Mouse (Mus musculus) heart, embryonic 14.5 days (tissue): ENCODE data around the gene Nelfb. TPM values are rescaled to one million over a fixed set of nuclear protein-coding genes. Genes with fewer than 3 reads are reported as not detected.

Experiments used
- ATAC-seq: fragments of 200-750 bp; cut with Nextera tagmentation; 2 replicates; pipeline ENCODE4 v1.8.0; 2017; ENCODE audit warnings: low read depth, moderate TSS enrichment; ENCODE audit not compliant: insufficient number of reproducible peaks, insufficient read depth, low FRiP score
- H3K27ac ChIP-seq, 2 experiments: fragments of 200-500 bp in 1 of 2; fragments of 300-500 bp in 1 of 2; sonication (generic) in 1 of 2; replicated peaks in 1 of 2; 2 replicates each; pipeline ENCODE4 v1.5.1; 2012 to 2014; ENCODE audit warnings: low read depth in 2 of 2, low read length in 2 of 2, control low read depth in 1 of 2, mild to moderate bottlenecking in 1 of 2, mixed read lengths in 1 of 2; ENCODE audit not compliant: control insufficient read depth in 1 of 2, insufficient read depth in 1 of 2
- H3K27me3 ChIP-seq: fragments of 300-500 bp; sonication (generic); 2 replicates; pipeline ENCODE4 v1.6.1; 2014; ENCODE audit warnings: mild to moderate bottlenecking, low read length, control low read depth; ENCODE audit not compliant: control insufficient read depth, insufficient read depth
- H3K36me3 ChIP-seq: fragments of 300-500 bp; sonication (generic); 2 replicates; pipeline ENCODE4 v1.6.1; 2014; ENCODE audit warnings: mild to moderate bottlenecking, control low read depth, low read length, mixed read lengths; ENCODE audit not compliant: control insufficient read depth, insufficient read depth
- H3K4me1 ChIP-seq, 2 experiments: fragments of 200-500 bp in 1 of 2; fragments of 300-500 bp in 1 of 2; sonication (generic) in 1 of 2; 2 replicates each; pipeline ENCODE4 v1.6.1; 2012 to 2014; ENCODE audit warnings: low read length in 2 of 2, control low read depth in 1 of 2, mixed read lengths in 1 of 2; ENCODE audit not compliant: control insufficient read depth in 2 of 2, insufficient read depth in 2 of 2
- H3K4me2 ChIP-seq: fragments of 300-500 bp; sonication (generic); 2 replicates; pipeline ENCODE4 v1.6.1; 2014; ENCODE audit warnings: mild to moderate bottlenecking, low read length
- H3K4me3 ChIP-seq, 2 experiments: fragments of 200-500 bp in 1 of 2; fragments of 300-500 bp in 1 of 2; sonication (generic) in 1 of 2; 2 replicates each; pipeline ENCODE4 v1.5.1; 2012 to 2014; ENCODE audit warnings: low read length in 2 of 2, mild to moderate bottlenecking in 2 of 2, control low read depth in 1 of 2, low read depth in 1 of 2, moderate library complexity in 1 of 2; ENCODE audit not compliant: control insufficient read depth in 1 of 2, insufficient read depth in 1 of 2
- H3K9ac ChIP-seq: fragments of 300-500 bp; sonication (generic); 2 replicates; pipeline ENCODE4 v1.6.1; 2014; ENCODE audit warnings: mild to moderate bottlenecking, low read length
- H3K9me3 ChIP-seq: fragments of 300-500 bp; sonication (generic); 2 replicates; pipeline ENCODE4 v1.6.1; 2016; ENCODE audit warnings: low read length, control low read depth; ENCODE audit not compliant: control insufficient read depth
- WGBS: fragments of 180-500 bp; shearing (Covaris S2); extraction: QIAGEN DNeasy Blood & Tissue Kit; methylation state at CpG from one replicate; pipeline ENCODE4 v1.1.7; 2014; 5-methylcytosine and 5-hydroxymethylcytosine counted together
- polyA plus RNA-seq: library from polyadenylated mRNA; unstranded; fragments of >200 nt; fragmentation: Nextera tagmentation; extraction: Ambion mirVana; gene quantifications from 2 replicates; pipeline ENCODE4 v1.2.1, GENCODE M21; 2014

Gene Nelfb
- polyA plus RNA-seq, 1 experiment from 2014 or later, result 65.9 TPM

DNA sequence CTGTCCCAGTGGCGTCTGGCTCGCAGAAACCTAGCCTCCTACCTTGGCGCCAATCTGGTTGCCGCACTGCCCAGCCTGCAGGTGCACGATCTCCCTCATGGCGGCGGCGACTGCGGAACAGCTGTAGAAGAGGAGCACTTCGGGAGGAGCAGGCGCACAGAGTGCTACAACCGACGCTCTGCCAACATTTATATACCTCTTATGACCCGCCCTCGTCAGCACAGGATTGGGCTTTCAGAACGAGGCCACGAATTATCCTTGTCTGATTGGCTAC lies 13.1 kb upstream of the Nelfb start, which contains the start of gene Tubb4b:
Tubb4b (minus strand) TSS at position 211 of the 274 bp plus-strand sequence.
- no peak for ATAC-seq
- 0% methylated on average over 17 of the region's 17 CpGs for WGBS

DNA sequence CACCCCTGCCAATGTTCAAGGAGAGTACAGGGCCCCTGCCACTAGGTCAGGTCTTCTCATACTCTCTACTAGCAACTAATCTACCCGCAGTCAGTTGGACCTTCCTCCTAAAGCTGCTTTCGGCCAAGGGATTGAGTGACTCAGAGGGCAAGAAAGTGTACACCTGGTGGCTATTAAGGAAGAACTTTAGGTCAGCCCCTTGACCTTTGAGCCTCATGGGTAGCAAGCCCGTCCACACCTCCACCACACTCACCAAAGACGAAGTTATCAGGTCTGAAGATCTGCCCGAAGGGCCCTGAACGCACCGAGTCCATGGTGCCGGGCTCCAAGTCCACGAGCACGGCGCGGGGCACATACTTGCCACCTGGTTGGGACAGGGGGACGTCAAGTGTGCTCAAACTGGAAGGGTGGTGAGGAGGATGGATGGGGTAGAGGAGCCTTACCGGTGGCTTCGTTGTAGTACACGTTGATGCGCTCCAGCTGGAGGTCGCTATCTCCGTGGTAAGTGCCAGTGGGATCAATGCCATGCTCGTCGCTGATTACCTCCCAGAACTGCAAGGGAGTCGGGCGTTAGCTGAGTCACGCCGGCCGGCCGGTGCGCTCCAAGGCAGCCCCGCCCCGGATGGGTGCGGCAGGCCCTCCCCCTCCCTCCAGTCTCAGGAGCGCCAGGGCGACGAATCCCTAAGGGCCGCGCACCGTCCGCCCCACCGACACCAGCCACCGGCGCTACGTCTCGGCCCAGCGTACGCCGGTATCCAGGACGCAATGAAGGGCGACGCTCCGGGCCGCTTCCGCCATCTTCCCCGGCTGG lies 12.6 kb upstream of the Nelfb start:
- no peaks in the 10 kb centered on the region for H3K27me3 ChIP-seq
- H3K36me3 ChIP-seq, result peaks cover 20% of the 10 kb centered on the region
- peaks cover 4 to 19% of the 10 kb centered on the region in 2 experiments for H3K4me1 ChIP-seq
- H3K4me2 ChIP-seq, result peak overlapping the region; percentile 96
- H3K9ac ChIP-seq, result peak overlapping the region; percentile 84
- 2% methylated on average over 46 of the region's 53 CpGs for WGBS
- no peaks in the 10 kb centered on the region for H3K9me3 ChIP-seq
- ATAC-seq, result peak; percentile 45
- peak overlapping the region; percentile 71 to 89 for H3K4me3 ChIP-seq
- peak overlapping the region; percentile 93 to 98 for H3K27ac ChIP-seq

More for the DNA sequence above, 13.1 kb upstream of the Nelfb start, which contains the start of gene Tubb4b:
- Histone ChIP-seq H3K9me3 (no peaks in the 10 kb centered on the region), H3K27ac (peak within 1 kb of the TSS; percentile 97 to 100), H3K9ac (peak within 1 kb of the TSS; percentile 84), H3K4me3 (peak within 1 kb of the TSS; percentile 71 to 91), H3K36me3 (peaks cover 20% of the 10 kb centered on the region), H3K4me2 (peak within 1 kb of the TSS; percentile 96), H3K27me3 (no peaks in the 10 kb centered on the region), H3K4me1 (peaks cover 5 to 21% of the 10 kb centered on the region in 2 experiments)

DNA sequence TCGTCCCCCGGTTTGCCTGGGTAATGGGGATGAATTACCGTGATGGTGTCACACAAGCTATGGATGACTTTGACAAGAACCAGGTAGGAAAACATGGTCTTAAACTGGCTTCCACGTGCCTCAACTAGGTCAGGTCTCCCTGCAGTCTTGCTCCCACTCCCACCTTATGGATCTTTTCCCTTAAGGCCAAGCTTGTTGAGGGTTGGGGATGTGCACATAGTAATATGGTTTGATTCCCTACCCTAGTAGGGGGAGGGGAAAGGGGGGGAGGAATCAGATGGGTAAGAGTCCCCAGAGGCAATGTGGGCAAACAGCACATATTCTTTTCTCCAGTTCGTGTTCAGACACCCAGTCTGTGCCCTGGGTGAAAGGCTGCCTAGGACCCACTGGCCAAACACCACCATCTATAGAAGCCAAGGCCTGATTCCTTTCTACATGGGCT lies 10.1 kb upstream of the Nelfb start:
- 59% methylated on average over 5 of the region's 5 CpGs for WGBS
- Histone ChIP-seq H3K9ac (no peak overlapping the region), H3K27ac (no peak overlapping the region), H3K9me3 (no peaks in the 10 kb centered on the region), H3K27me3 (no peaks in the 10 kb centered on the region), H3K36me3 (peaks cover 20% of the 10 kb centered on the region), H3K4me3 (no peak overlapping the region), H3K4me2 (no peak overlapping the region), H3K4me1 (peaks cover 2 to 12% of the 10 kb centered on the region in 2 experiments; a peak in 3 of 4 replicates)
- ATAC-seq, result no peak

DNA sequence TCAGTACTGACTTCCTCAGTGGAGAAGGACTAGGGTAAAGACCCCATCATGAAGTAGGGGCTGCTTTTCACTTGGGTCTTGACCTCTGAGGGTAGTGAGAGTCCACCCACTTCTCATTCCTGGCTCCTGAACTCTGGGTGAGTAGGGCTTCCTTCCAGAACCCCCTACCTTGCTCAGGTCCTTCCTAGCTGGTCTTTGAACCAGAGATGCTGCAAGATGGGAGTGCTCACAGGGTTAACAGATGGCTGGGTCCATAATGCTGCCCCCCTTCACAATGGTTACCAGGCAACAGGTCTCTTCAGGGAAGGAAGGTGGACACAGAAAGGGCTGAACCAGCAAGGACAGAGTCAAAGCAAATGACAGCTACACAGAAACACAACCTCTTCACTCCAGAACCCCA lies 7.2 kb upstream of the Nelfb start, which contains the start of gene Fam166a:
Fam166a (plus strand) TSS at position 301 of the 400 bp plus-strand sequence.
- Histone ChIP-seq H3K9me3 (no peaks in the 10 kb centered on the region), H3K27ac (no peak within 1 kb of the TSS), H3K4me3 (no peak within 1 kb of the TSS), H3K4me1 (peaks cover 2 to 3% of the 10 kb centered on the region in 2 experiments; a peak in 3 of 4 replicates), H3K4me2 (no peak within 1 kb of the TSS), H3K9ac (no peak within 1 kb of the TSS), H3K36me3 (peaks cover 19% of the 10 kb centered on the region), H3K27me3 (0 out of 2 replicates have a peak, but pooled peaks cover 1% of the 10 kb centered on the region)
- no peak for ATAC-seq

DNA sequence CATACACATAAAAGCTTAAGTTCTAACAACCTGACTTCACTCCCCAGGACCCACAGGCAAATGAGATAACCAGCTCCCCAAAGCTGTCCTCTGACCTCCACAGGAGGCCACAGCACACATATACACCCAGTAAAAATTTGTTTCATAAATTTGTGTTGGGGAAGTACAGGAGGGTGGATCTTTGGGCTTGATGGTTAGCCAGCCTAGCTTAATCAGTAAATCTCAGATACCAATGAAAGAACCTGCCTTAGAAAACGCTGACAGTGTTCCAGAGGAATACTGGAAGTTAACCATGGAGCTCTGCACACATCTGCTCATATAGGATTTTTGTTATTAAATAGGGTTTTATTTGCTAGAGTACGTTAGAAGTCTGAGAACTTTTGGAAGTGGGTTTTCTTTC lies 6.4 kb upstream of the Nelfb start:
- ATAC-seq, result no peak
- Histone ChIP-seq H3K27me3 (0 out of 2 replicates have a peak, but pooled peaks cover 3% of the 10 kb centered on the region), H3K4me1 (no peaks in the 10 kb centered on the region), H3K36me3 (peaks cover 14% of the 10 kb centered on the region), H3K4me3 (no peak overlapping the region), H3K9me3 (no peaks in the 10 kb centered on the region), H3K27ac (no peak overlapping the region), H3K9ac (no peak overlapping the region), H3K4me2 (no peak overlapping the region)
- 50% methylated on average over 2 of the region's 2 CpGs for WGBS

DNA sequence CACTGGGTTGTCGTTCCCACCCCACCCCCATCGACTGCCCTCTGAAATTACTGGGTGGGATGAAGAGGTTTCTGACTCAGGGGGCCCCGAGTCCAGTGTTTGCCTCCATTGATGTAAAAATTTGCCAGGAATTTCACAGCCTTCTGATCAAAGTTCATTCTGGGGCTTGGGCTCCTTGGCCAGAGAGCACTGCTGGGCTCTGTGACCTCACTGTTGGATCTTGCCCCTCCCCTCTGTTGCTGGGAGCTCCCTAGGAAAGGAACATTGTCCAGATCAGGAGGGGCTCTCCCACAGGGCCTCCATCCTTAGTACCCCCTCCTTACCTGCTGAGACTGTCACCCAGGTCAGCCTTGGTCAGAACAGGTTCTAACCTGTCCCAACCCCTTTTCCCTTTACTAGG lies 3.2 kb upstream of the Nelfb start, which contains the start of gene Stpg3:
Stpg3 (minus strand) TSS at position 194 of the 400 bp plus-strand sequence.
- Histone ChIP-seq H3K4me3 (no peak within 1 kb of the TSS), H3K36me3 (peaks cover 5% of the 10 kb centered on the region), H3K4me2 (no peak within 1 kb of the TSS), H3K4me1 (peaks cover 5 to 10% of the 10 kb centered on the region in 2 experiments), H3K9ac (no peak within 1 kb of the TSS), H3K27ac (no peak within 1 kb of the TSS), H3K9me3 (no peaks in the 10 kb centered on the region), H3K27me3 (0 out of 2 replicates have a peak, but pooled peaks cover 3% of the 10 kb centered on the region)
- 54% methylated on average over 3 of the region's 3 CpGs for WGBS
- no peak for ATAC-seq

DNA sequence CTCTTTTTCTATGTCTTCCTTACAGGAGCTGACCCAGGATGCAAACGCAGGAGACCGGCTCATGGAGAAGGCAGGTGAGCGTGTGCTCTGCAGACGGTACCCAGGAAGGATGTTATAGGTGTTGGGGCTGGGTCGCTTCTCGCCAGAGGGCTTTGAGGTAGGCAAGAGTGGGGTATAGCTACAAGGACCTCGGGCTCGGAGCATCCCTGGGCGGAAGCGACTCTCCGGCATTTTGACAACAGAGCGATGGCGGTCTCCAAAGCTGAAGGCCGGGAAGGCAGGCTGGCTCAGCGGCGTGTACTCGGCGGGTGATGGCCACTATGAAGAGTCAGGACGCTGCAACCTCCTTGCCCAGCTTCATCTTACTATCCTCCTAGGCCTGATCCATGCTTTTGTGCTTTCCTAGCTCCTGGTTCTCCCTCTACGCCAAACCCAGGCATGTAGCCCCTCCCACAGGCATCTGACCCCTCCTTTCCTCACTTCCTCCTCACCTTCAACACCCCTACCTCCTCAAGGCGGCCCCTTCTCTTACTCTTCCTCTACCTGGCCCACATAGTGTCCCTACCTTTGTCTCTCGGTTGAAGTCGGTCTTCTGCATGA lies 2.1 kb upstream of the Nelfb start:
- peaks cover 14% of the 10 kb centered on the region for H3K36me3 ChIP-seq
- H3K9me3 ChIP-seq, result no peaks in the 10 kb centered on the region
- no peak overlapping the region for H3K4me3 ChIP-seq
- H3K27me3 ChIP-seq, result 0 out of 2 replicates have a peak, but pooled peaks cover 3% of the 10 kb centered on the region
- ATAC-seq, result no peak
- H3K4me1 ChIP-seq, result peaks cover 5 to 16% of the 10 kb centered on the region in 2 experiments
- WGBS, result 52% methylated on average over 23 of the region's 23 CpGs
- H3K9ac ChIP-seq, result no peak overlapping the region
- no peak overlapping the region for H3K27ac ChIP-seq
- H3K4me2 ChIP-seq, result no peak overlapping the region
